Mouse (Mus musculus): Measurements from ENCODE around the gene Ubqln1. TPM values are rescaled to one million over a fixed set of nuclear protein-coding genes. Genes with fewer than 3 reads are reported as not detected.

The Ubqln1 gene
- total RNA-seq, 2 experiments from 2014 or later = 49.0 to 51.9 TPM

GRCm38 (mm10) chr13:58215253-58215591 is 231 bp downstream of the Ubqln1 start:
- intact Hi-C loops (cut with DNase I) = no loop called here
- H3K4me3 ChIP-seq = peak overlapping the region; percentile 92
- TF ChIP-seq CTCF (IDR thresholded peaks at IDR 0.05) = no peak
- H3K27ac ChIP-seq = peak overlapping the region; percentile 98
- no peak for DNase-seq

- no peak for TF ChIP-seq CTCF (IDR thresholded peaks at IDR 0.05)
- intact Hi-C loops (cut with DNase I) = no loop called here
- H3K4me3 ChIP-seq = peak overlapping the region; percentile 92
- H3K27ac ChIP-seq = peak overlapping the region; percentile 98
- no peak for DNase-seq
Measured at GRCm38 (mm10) chr13:58214346-58215252, 854 bp downstream of the Ubqln1 start.

- peak overlapping the region; percentile 20; the same call in 1 of the 2 replicates for H3K27ac ChIP-seq
- H3K4me3 ChIP-seq = peak overlapping the region; percentile 92
- TF ChIP-seq CTCF (IDR thresholded peaks at IDR 0.05) = no peak
- intact Hi-C loops (cut with DNase I) = no loop called here
- DNase-seq = no peak
Measured at GRCm38 (mm10) chr13:58213801-58214200, 1.7 kb downstream of the Ubqln1 start.

- no peak for DNase-seq
- H3K27ac ChIP-seq = no peak overlapping the region
- no peak overlapping the region for H3K4me3 ChIP-seq
- intact Hi-C loops (cut with DNase I) = no loop called here
- no peak for TF ChIP-seq CTCF (IDR thresholded peaks at IDR 0.05)
Measured at GRCm38 (mm10) chr13:58212530-58212929, 2.9 kb downstream of the Ubqln1 start.

GRCm38 (mm10) chr13:58210441-58210840 is 5.0 kb downstream of the Ubqln1 start:
- DNase-seq = no peak
- intact Hi-C loops (cut with DNase I) = no loop called here
- H3K4me3 ChIP-seq = no peak overlapping the region
- no peak for TF ChIP-seq CTCF (IDR thresholded peaks at IDR 0.05)
- peak overlapping the region; percentile 61 for H3K27ac ChIP-seq

GRCm38 (mm10) chr13:58206084-58206483 is 9.4 kb downstream of the Ubqln1 start:
- Histone ChIP-seq H3K27ac (no peak overlapping the region), H3K4me3 (no peak overlapping the region)
- TF ChIP-seq CTCF (IDR thresholded peaks at IDR 0.05) = no peak
- no peak for DNase-seq
- intact Hi-C loops (cut with DNase I) = no loop called here

GRCm38 (mm10) chr13:58204986-58205385 is 10.5 kb downstream of the Ubqln1 start:
- TF ChIP-seq CTCF (IDR thresholded peaks at IDR 0.05) = no peak
- Histone ChIP-seq H3K4me3 (no peak overlapping the region), H3K27ac (no peak overlapping the region)
- no peak for DNase-seq
- intact Hi-C loops (cut with DNase I) = no loop called here

GRCm38 (mm10) chr13:58204202-58204601 is 11.3 kb downstream of the Ubqln1 start:
- no peak for TF ChIP-seq CTCF (IDR thresholded peaks at IDR 0.05)
- no peak for DNase-seq
- intact Hi-C loops (cut with DNase I) = no loop called here
- Histone ChIP-seq H3K27ac (no peak overlapping the region), H3K4me3 (no peak overlapping the region)

GRCm38 (mm10) chr13:58202903-58203302 is 12.6 kb downstream of the Ubqln1 start:
- DNase-seq = no peak
- intact Hi-C loops (cut with DNase I) = no loop called here
- Histone ChIP-seq H3K27ac (no peak overlapping the region), H3K4me3 (no peak overlapping the region)
- TF ChIP-seq CTCF (IDR thresholded peaks at IDR 0.05) = no peak

GRCm38 (mm10) chr13:58201908-58202307 is 13.5 kb downstream of the Ubqln1 start:
- no peak for DNase-seq
- H3K27ac ChIP-seq = no peak overlapping the region
- no peak overlapping the region for H3K4me3 ChIP-seq
- no peak for TF ChIP-seq CTCF (IDR thresholded peaks at IDR 0.05)
- intact Hi-C loops (cut with DNase I) = no loop called here

- DNase-seq = no peak
- TF ChIP-seq CTCF (IDR thresholded peaks at IDR 0.05) = no peak
- intact Hi-C loops (cut with DNase I) = no loop called here
- Histone ChIP-seq H3K4me3 (no peak overlapping the region), H3K27ac (no peak overlapping the region)
Measured at GRCm38 (mm10) chr13:58201343-58201742, 14.1 kb downstream of the Ubqln1 start.

GRCm38 (mm10) chr13:58197981-58198640 is 17.3 kb downstream of the Ubqln1 start:
- no peak for TF ChIP-seq CTCF (IDR thresholded peaks at IDR 0.05)
- intact Hi-C loops (cut with DNase I) = no loop called here
- Histone ChIP-seq H3K27ac (peak overlapping the region; percentile 44), H3K4me3 (no peak overlapping the region)
- DNase-seq = no peak

- Histone ChIP-seq H3K4me3 (no peak overlapping the region), H3K27ac (peak overlapping the region; percentile 44)
- TF ChIP-seq CTCF (IDR thresholded peaks at IDR 0.05) = no peak
- peak; percentile 50 for DNase-seq
- intact Hi-C loops (cut with DNase I) = no loop called here
Measured at GRCm38 (mm10) chr13:58197211-58197610, 18.2 kb downstream of the Ubqln1 start.

Measured in gastrocnemius, adult 2 months (tissue).